Mouse (Mus musculus) heart, postnatal 4 days (tissue): ENCODE results near the gene Camsap1. TPM values are rescaled to one million over a fixed set of nuclear protein-coding genes. Genes with fewer than 3 reads are reported as not detected.

Experiments used
- DNase-seq: peaks from one replicate; pipeline ENCODE4 v3.0.0; 2021
- total RNA-seq, 2 experiments: library from RNA; stranded (reverse); gene quantifications; 2 replicates each; pipeline ENCODE4 v1.2.3; 2021

Camsap1 gene
- total RNA-seq, result 10 to 100 TPM; 30.1 to 33.3 TPM

GRCm38 (mm10) chr2:25983159-25983907, at the start of gene Camsap1:
Gene Camsap1 (minus strand): TSS chr2:25983282.
- DNase-seq, result peak; percentile 99

- DNase-seq, result peak; percentile 21
Observed at GRCm38 (mm10) chr2:26030288-26030687, 47.2 kb upstream of the Camsap1 start.

- peak; percentile 46 for DNase-seq
Observed at GRCm38 (mm10) chr2:26024138-26025075, 41.3 kb upstream of the Camsap1 start.

GRCm38 (mm10) chr2:26022626-26023025, 39.5 kb upstream of the Camsap1 start:
- no peak for DNase-seq

GRCm38 (mm10) chr2:26022258-26022565, 39.1 kb upstream of the Camsap1 start:
- no peak for DNase-seq

GRCm38 (mm10) chr2:26021561-26022257, 38.6 kb upstream of the Camsap1 start, which contains the start of gene Ubac1:
Gene Ubac1 (minus strand): TSS chr2:26021747.
- DNase-seq, result peak; percentile 91

- DNase-seq, result peak; percentile 67
Observed at GRCm38 (mm10) chr2:26020714-26021560, 37.9 kb upstream of the Camsap1 start.

GRCm38 (mm10) chr2:26019923-26020322, 36.8 kb upstream of the Camsap1 start:
- DNase-seq, result no peak

GRCm38 (mm10) chr2:26017326-26017725, 34.2 kb upstream of the Camsap1 start:
- no peak for DNase-seq

GRCm38 (mm10) chr2:26013674-26014073, 30.6 kb upstream of the Camsap1 start:
- DNase-seq, result no peak

GRCm38 (mm10) chr2:26011420-26011819, 28.3 kb upstream of the Camsap1 start:
- DNase-seq, result no peak

- DNase-seq, result peak; percentile 47
Observed at GRCm38 (mm10) chr2:26002001-26002400, 18.9 kb upstream of the Camsap1 start.

GRCm38 (mm10) chr2:26001136-26001535, 18.1 kb upstream of the Camsap1 start:
- no peak for DNase-seq

GRCm38 (mm10) chr2:25997716-25998115, 14.6 kb upstream of the Camsap1 start:
- DNase-seq, result no peak

- DNase-seq, result no peak
Observed at GRCm38 (mm10) chr2:25994791-25995190, 11.7 kb upstream of the Camsap1 start.

GRCm38 (mm10) chr2:25992285-25992684, 9.2 kb upstream of the Camsap1 start:
- no peak for DNase-seq

- no peak for DNase-seq
Observed at GRCm38 (mm10) chr2:25989651-25990050, 6.6 kb upstream of the Camsap1 start.

GRCm38 (mm10) chr2:25987817-25988216, 4.7 kb upstream of the Camsap1 start:
- DNase-seq, result no peak

- no peak for DNase-seq
Observed at GRCm38 (mm10) chr2:25986601-25987000, 3.5 kb upstream of the Camsap1 start.

- DNase-seq, result peak; percentile 55
Observed at GRCm38 (mm10) chr2:25982426-25983091, 523 bp downstream of the Camsap1 start.

- DNase-seq, result peak; percentile 63
Observed at GRCm38 (mm10) chr2:25982052-25982425, 1.0 kb downstream of the Camsap1 start.
